Mouse (Mus musculus) C2C12 (cell line): ENCODE results near the gene Lrrc14b. TPM values are rescaled to one million over a fixed set of nuclear protein-coding genes. Genes with fewer than 3 reads are reported as not detected.

Experiments used
- H3K27me3 ChIP-seq: one replicate; pipeline ENCODE4 v1.6.1; 2011; ENCODE audit not compliant: control insufficient read depth, insufficient read depth, insufficient read length
- H3K36me3 ChIP-seq: one replicate; pipeline ENCODE4 v1.6.1; 2011; ENCODE audit not compliant: control insufficient read depth, insufficient read depth
- H3K4me3 ChIP-seq: one replicate; pipeline ENCODE4 v1.5.1; 2011; ENCODE audit warnings: mild to moderate bottlenecking, control low read depth; ENCODE audit not compliant: poor library complexity, insufficient read depth, severe bottlenecking
- H3K79me2 ChIP-seq: one replicate; pipeline ENCODE4 v1.6.1; 2011; ENCODE audit not compliant: control insufficient read depth, insufficient read depth
- H3K79me3 ChIP-seq: one replicate; pipeline ENCODE4 v1.6.1; 2011; ENCODE audit warnings: low read depth, control low read depth
- H3ac ChIP-seq: one replicate; pipeline ENCODE3; 2011; ENCODE audit warnings: low read depth; ENCODE audit not compliant: control insufficient read depth, insufficient read length
- CEBPB ChIP-seq: IDR thresholded peaks from one replicate; pipeline ENCODE4 v1.6.1; 2011; ENCODE audit warnings: low read depth, mild to moderate bottlenecking, control low read depth, moderate library complexity
- CTCF ChIP-seq: IDR thresholded peaks from one replicate; pipeline ENCODE4 v1.5.1; 2011; ENCODE audit not compliant: control insufficient read depth, insufficient read depth, insufficient read length
- FOSL1 ChIP-seq: IDR thresholded peaks from one replicate; pipeline ENCODE4 v1.8.0; 2011; ENCODE audit warnings: mild to moderate bottlenecking, low read length; ENCODE audit not compliant: poor library complexity, insufficient read depth, severe bottlenecking
- MAX ChIP-seq: IDR thresholded peaks from one replicate; pipeline ENCODE4 v1.6.1; 2011; ENCODE audit warnings: mild to moderate bottlenecking, control low read depth
- MYOD1 ChIP-seq: IDR thresholded peaks from one replicate; pipeline ENCODE4 v1.6.1; 2011; ENCODE audit warnings: low read depth; ENCODE audit not compliant: control insufficient read depth, insufficient read length
- MYOG ChIP-seq: IDR thresholded peaks from one replicate; pipeline ENCODE4 v1.6.1; 2011; ENCODE audit not compliant: control insufficient read depth, insufficient read length; ENCODE audit errors: extremely low read depth
- USF1 ChIP-seq: IDR thresholded peaks from one replicate; pipeline ENCODE4 v1.6.1; 2011; ENCODE audit warnings: low read depth, mild to moderate bottlenecking, control low read depth, moderate library complexity
- polyA plus RNA-seq: library from polyadenylated mRNA; unstranded; fragments of >200 nt; fragmentation: generic; extraction: Trizol; gene quantifications from one replicate; pipeline ENCODE4 v1.2.1, GENCODE M21; 2012; ENCODE audit warnings: missing spikeins

Gene Lrrc14b
- polyA plus RNA-seq, 1 experiment = 0.01 TPM

- peak within 1 kb of the TSS; percentile 53 for H3K4me3 ChIP-seq
- peak within 1 kb of the TSS; percentile 85 for H3ac ChIP-seq
- H3K36me3 ChIP-seq = peaks cover 21% of the 10 kb centered on the region
- TF ChIP-seq USF1 (no peak), MYOD1 (no peak), CEBPB (no peak), MYOG (no peak), FOSL1 (no peak), CTCF (no peak), MAX (no peak)
- H3K27me3 ChIP-seq = no peaks in the 10 kb centered on the region
- H3K79me3 ChIP-seq = peaks cover 82% of the 10 kb centered on the region
- peaks cover 100% of the 10 kb centered on the region for H3K79me2 ChIP-seq
Measured at GRCm38 (mm10) chr13:74349566-74350434, 14.0 kb downstream of the Lrrc14b start, which contains the start of the genes Sdha and Ccdc127. Sdha (minus strand) TSS chr13:74350280. Ccdc127 (plus strand) TSS chr13:74350309.

GRCm38 (mm10) chr13:74341036-74341435, 22.8 kb downstream of the Lrrc14b start:
- TF ChIP-seq CTCF = no peak
- TF ChIP-seq MYOG = no peak
- no peak for TF ChIP-seq FOSL1
- TF ChIP-seq MYOD1 = no peak
- TF ChIP-seq USF1 = no peak
- no peak for TF ChIP-seq CEBPB
- no peak for TF ChIP-seq MAX

GRCm38 (mm10) chr13:74329321-74329720, 34.5 kb downstream of the Lrrc14b start:
- Histone ChIP-seq H3K36me3 (peaks cover 82% of the 10 kb centered on the region), H3K79me2 (no peaks in the 10 kb centered on the region), H3K79me3 (no peaks in the 10 kb centered on the region), H3K27me3 (no peaks in the 10 kb centered on the region), H3ac (no peak overlapping the region), H3K4me3 (no peak overlapping the region)
- TF ChIP-seq FOSL1 (no peak), MYOD1 (no peak)

More at GRCm38 (mm10) chr13:74341036-74341435, 22.8 kb downstream of the Lrrc14b start:
- Histone ChIP-seq H3ac (no peak overlapping the region), H3K79me2 (peaks cover 16% of the 10 kb centered on the region), H3K27me3 (no peaks in the 10 kb centered on the region), H3K79me3 (peaks cover 9% of the 10 kb centered on the region), H3K36me3 (peaks cover 67% of the 10 kb centered on the region), H3K4me3 (no peak overlapping the region)

- peak within 1 kb of the TSS; percentile 97 for H3ac ChIP-seq
- no peaks in the 10 kb centered on the region for H3K27me3 ChIP-seq
- peaks cover 46% of the 10 kb centered on the region for H3K79me2 ChIP-seq
- H3K4me3 ChIP-seq = peak within 1 kb of the TSS; percentile 90
- peaks cover 42% of the 10 kb centered on the region for H3K36me3 ChIP-seq
- TF ChIP-seq CEBPB = no peak
- no peak for TF ChIP-seq FOSL1
- TF ChIP-seq USF1 = no peak
- TF ChIP-seq MYOG = no peak
- TF ChIP-seq CTCF = no peak
- no peak for TF ChIP-seq MAX
- TF ChIP-seq MYOD1 = no peak
- H3K79me3 ChIP-seq = peaks cover 29% of the 10 kb centered on the region
Measured at GRCm38 (mm10) chr13:74317170-74317849, 46.5 kb downstream of the Lrrc14b start, which contains the start of gene Pdcd6. Pdcd6 (minus strand) TSS chr13:74317580.

- TF ChIP-seq MYOD1 = no peak
- TF ChIP-seq CTCF = no peak
- TF ChIP-seq MYOG = no peak
- no peak for TF ChIP-seq MAX
- TF ChIP-seq FOSL1 = no peak
- TF ChIP-seq USF1 = no peak
- TF ChIP-seq CEBPB = no peak
- peaks cover 36% of the 10 kb centered on the region for H3K36me3 ChIP-seq
- H3K27me3 ChIP-seq = no peaks in the 10 kb centered on the region
- H3K79me3 ChIP-seq = peaks cover 29% of the 10 kb centered on the region
- peaks cover 47% of the 10 kb centered on the region for H3K79me2 ChIP-seq
- peak overlapping the region; percentile 97 for H3ac ChIP-seq
- H3K4me3 ChIP-seq = peak overlapping the region; percentile 90
Measured at GRCm38 (mm10) chr13:74316789-74317169, 47.0 kb downstream of the Lrrc14b start.
